24 mouse cellular contexts compared by ENCODE assay signal in genomic region chr19:46802306-46802705, GRCm38 (mm10). TPM values are rescaled to one million over a fixed set of nuclear protein-coding genes. Genes with fewer than 3 reads are reported as not detected.
DNase-seq lines count a peak whose midpoint lies in the region; ATAC-seq lines count a peak whose summit lies in the region.
"Had no signal": no experiment of that assay in that cellular context is flagged by ENCODE, and none has a peak within 500 bp of the region (broad histone marks: within the 10 kb centered on the region; RNA-seq: fewer than 3 reads in every experiment).

No protein-coding gene starts in this region.

- H3K9me3 ChIP-seq in limb, embryonic 13.5 days, result no peaks in the 10 kb centered on the region
- no peaks in the 10 kb centered on the region for H3K9me3 ChIP-seq in limb, embryonic 10.5 days (replicated peaks)
- H3K9me3 ChIP-seq: embryonic facial prominence, embryonic 10.5 days; embryonic facial prominence, embryonic 12.5 days; forebrain, embryonic 10.5 days; forebrain, embryonic 12.5 days had no signal

- no peaks in the 10 kb centered on the region for H3K27me3 ChIP-seq in limb, embryonic 13.5 days
- no peaks in the 10 kb centered on the region for H3K27me3 ChIP-seq in limb, embryonic 10.5 days (ENCODE audit: low read depth, poor library complexity, severe bottlenecking)
- H3K27me3 ChIP-seq: embryonic facial prominence, embryonic 12.5 days; forebrain, embryonic 12.5 days had no signal

- ATAC-seq in limb, embryonic 13.5 days (ENCODE audit: low FRiP score, low read depth), result no peak
- ATAC-seq: activated CD4-positive, CD25-positive, alpha-beta regulatory T cell, adult 4 months; forebrain, embryonic 14.5 days; forebrain, embryonic 16.5 days had no signal

- DNase-seq in limb, embryonic 10.5 days (ENCODE audit: low spot score), result no peak
- DNase-seq in adipocyte (ENCODE audit: low spot score), result peak; percentile 52
- peak; percentile 41 for DNase-seq in retina, embryonic 14.5 days (ENCODE audit: low spot score)
- peak; percentile 43 for DNase-seq in retina, postnatal 7 days (ENCODE audit: low read depth, low spot score)
- no peak for DNase-seq in urinary bladder, postnatal 25 days (ENCODE audit: low spot score)
- DNase-seq in kidney, postnatal 25 days, result no peak
- no peak for DNase-seq in adrenal gland, postnatal 36 days
- DNase-seq: adrenal gland, adult 2 months; adrenal gland, postnatal 10 days; adrenal gland, postnatal 25 days; cerebellum, adult 11-12 months; cerebellum, adult 2 months; cerebellum, adult 9-10 months; cerebellum, postnatal 10 days; cerebellum, postnatal 25 days had no signal

- H3K4me3 ChIP-seq in limb, embryonic 13.5 days, result no peak overlapping the region
- no peak overlapping the region for H3K4me3 ChIP-seq in limb, embryonic 10.5 days
- H3K4me3 ChIP-seq: embryonic facial prominence, embryonic 10.5 days; embryonic facial prominence, embryonic 12.5 days; erythroblast, embryonic 14.5 days; forebrain, embryonic 10.5 days; forebrain, embryonic 12.5 days had no signal

- peaks cover 24% of the 10 kb centered on the region for H3K4me1 ChIP-seq in limb, embryonic 13.5 days
- no peaks in the 10 kb centered on the region for H3K4me1 ChIP-seq in limb, embryonic 10.5 days

- WGBS in limb, embryonic 13.5 days, result 76% methylated on average over 9 of the region's 9 CpGs
- WGBS in limb, embryonic 10.5 days, result 87% methylated on average over 9 of the region's 9 CpGs

- H3K9ac ChIP-seq in limb, embryonic 13.5 days, result no peak overlapping the region
- H3K9ac ChIP-seq: embryonic facial prominence, embryonic 12.5 days; forebrain, embryonic 12.5 days had no signal

- no peaks in the 10 kb centered on the region for H3K36me3 ChIP-seq in limb, embryonic 13.5 days
- H3K36me3 ChIP-seq in limb, embryonic 10.5 days, result no peaks in the 10 kb centered on the region
- H3K36me3 ChIP-seq: embryonic facial prominence, embryonic 10.5 days; embryonic facial prominence, embryonic 12.5 days; forebrain, embryonic 10.5 days; forebrain, embryonic 12.5 days had no signal

- 0 out of 2 replicates have a peak overlapping the region, but pooled peaks have one; percentile 10 for H3K27ac ChIP-seq in limb, embryonic 13.5 days
- H3K27ac ChIP-seq in limb, embryonic 10.5 days, result no peak overlapping the region
- H3K27ac ChIP-seq: embryonic facial prominence, embryonic 10.5 days; embryonic facial prominence, embryonic 12.5 days; forebrain, embryonic 10.5 days; forebrain, embryonic 12.5 days had no signal

- no peak overlapping the region for H3K4me2 ChIP-seq in limb, embryonic 13.5 days (replicated peaks)
- H3K4me2 ChIP-seq: embryonic facial prominence, embryonic 12.5 days; forebrain, embryonic 12.5 days had no signal

RNA-seq across cellular contexts. Expression of gene Cnnm2, which starts 40.9 kb away (rescaled TPM):
- polyA plus RNA-seq in limb, embryonic 13.5 days (2015; fragmentation: Nextera tagmentation; extraction: Ambion mirVana), result 3.2 and 4.1 TPM in 2 replicates
- polyA plus RNA-seq in limb, embryonic 10.5 days (2016; fragmentation: Nextera tagmentation; extraction: Ambion mirVana), result 1.5 and 1.6 TPM in 2 replicates
- 10 to 100 TPM; 23.7 to 39.4 TPM for total RNA-seq in adrenal gland, postnatal 36 days (2021)

Comparison
In these comparisons a context has a peak if more than half of its experiments do, and no peak if none do; other contexts are left out.
1. DNase-seq: peak in adipocyte (single experiment), retina, embryonic 14.5 days (single experiment) and retina, postnatal 7 days (single experiment); none in limb, embryonic 10.5 days (single experiment), urinary bladder, postnatal 25 days (single experiment), kidney, postnatal 25 days (0 of 2) and adrenal gland, postnatal 36 days (0 of 2).